Mouse (Mus musculus) neural tube, embryonic 14.5 days (tissue): Measurements from ENCODE around the gene Fam214a. TPM values are rescaled to one million over a fixed set of nuclear protein-coding genes. Genes with fewer than 3 reads are reported as not detected.

Source experiments
- ATAC-seq: fragments of 200-750 bp; cut with Nextera tagmentation; 2 replicates; pipeline ENCODE4 v1.8.0; 2017; ENCODE audit warnings: low read depth, mild to moderate bottlenecking, moderate TSS enrichment, moderate library complexity
- H3K27ac ChIP-seq: fragments of 300-500 bp; sonication (generic); 2 replicates; pipeline ENCODE4 v1.5.1; 2014; ENCODE audit warnings: low read depth, mild to moderate bottlenecking, control low read depth, low read length, moderate library complexity, mixed read lengths
- H3K27me3 ChIP-seq: fragments of 300-500 bp; sonication (generic); 2 replicates; pipeline ENCODE4 v1.6.1; 2014; ENCODE audit warnings: low read length; ENCODE audit not compliant: control insufficient read depth, insufficient read depth
- H3K36me3 ChIP-seq: fragments of 300-500 bp; sonication (generic); 2 replicates; pipeline ENCODE4 v1.6.1; 2014; ENCODE audit warnings: low read length, mixed read lengths; ENCODE audit not compliant: control insufficient read depth, insufficient read depth
- H3K4me1 ChIP-seq: fragments of 300-500 bp; sonication (generic); 2 replicates; pipeline ENCODE4 v1.6.1; 2014; ENCODE audit warnings: low read length; ENCODE audit not compliant: control insufficient read depth, insufficient read depth
- H3K4me2 ChIP-seq: fragments of 300-500 bp; sonication (generic); 2 replicates; pipeline ENCODE4 v1.6.1; 2014; ENCODE audit warnings: mild to moderate bottlenecking, low read depth, low read length, control low read depth
- H3K4me3 ChIP-seq: fragments of 300-500 bp; sonication (generic); 2 replicates; pipeline ENCODE4 v1.5.1; 2014; ENCODE audit warnings: low read depth, low read length, control low read depth, mixed read lengths
- H3K9ac ChIP-seq: fragments of 300-500 bp; sonication (generic); replicated peaks from 2 replicates; pipeline ENCODE4 v1.6.1; 2014; ENCODE audit warnings: low read depth, mild to moderate bottlenecking, control low read depth, low read length, mixed read lengths
- H3K9me3 ChIP-seq: fragments of 300-500 bp; sonication (generic); 2 replicates; pipeline ENCODE4 v1.6.1; 2016; ENCODE audit warnings: low read length; ENCODE audit not compliant: control insufficient read depth
- WGBS: fragments of 180-500 bp; shearing (Covaris S2); extraction: QIAGEN DNeasy Blood & Tissue Kit; methylation state at CpG from one replicate; pipeline ENCODE4 v1.1.7; 2014; 5-methylcytosine and 5-hydroxymethylcytosine counted together
- polyA plus RNA-seq: library from polyadenylated mRNA; unstranded; fragments of >200 nt; fragmentation: Nextera tagmentation; extraction: Ambion mirVana; gene quantifications from 2 replicates; pipeline ENCODE4 v1.2.1, GENCODE M21; 2014

Gene Fam214a
- polyA plus RNA-seq, 1 experiment from 2014 or later, result 30.8 TPM

DNA sequence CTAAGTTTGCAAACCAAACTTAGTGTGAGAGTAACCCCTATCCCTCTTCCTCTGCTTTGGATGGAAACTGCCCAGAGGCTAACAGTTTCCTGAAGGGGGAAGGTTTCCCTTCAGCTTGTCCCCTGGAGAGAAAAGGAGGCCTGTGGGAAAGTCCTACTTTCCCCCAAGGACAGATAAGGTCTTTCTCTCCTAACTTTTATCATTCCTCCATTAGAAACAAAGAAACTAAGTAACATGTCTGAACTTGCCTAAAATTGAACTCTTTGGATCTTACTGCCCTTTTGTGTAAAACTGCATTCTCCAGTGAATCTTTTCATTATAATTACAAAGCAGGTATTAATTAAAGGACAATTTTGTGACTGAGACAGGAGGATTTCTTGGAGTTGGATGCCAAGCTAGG, 45.3 kb downstream of the Fam214a start:
- no peak for ATAC-seq
- no peaks in the 10 kb centered on the region for H3K27me3 ChIP-seq
- no peaks in the 10 kb centered on the region for H3K9me3 ChIP-seq
- H3K4me3 ChIP-seq, result no peak overlapping the region
- no peaks in the 10 kb centered on the region for H3K36me3 ChIP-seq
- no peak overlapping the region for H3K27ac ChIP-seq
- H3K4me1 ChIP-seq, result no peaks in the 10 kb centered on the region
- H3K9ac ChIP-seq, result no peak overlapping the region
- H3K4me2 ChIP-seq, result no peak overlapping the region

DNA sequence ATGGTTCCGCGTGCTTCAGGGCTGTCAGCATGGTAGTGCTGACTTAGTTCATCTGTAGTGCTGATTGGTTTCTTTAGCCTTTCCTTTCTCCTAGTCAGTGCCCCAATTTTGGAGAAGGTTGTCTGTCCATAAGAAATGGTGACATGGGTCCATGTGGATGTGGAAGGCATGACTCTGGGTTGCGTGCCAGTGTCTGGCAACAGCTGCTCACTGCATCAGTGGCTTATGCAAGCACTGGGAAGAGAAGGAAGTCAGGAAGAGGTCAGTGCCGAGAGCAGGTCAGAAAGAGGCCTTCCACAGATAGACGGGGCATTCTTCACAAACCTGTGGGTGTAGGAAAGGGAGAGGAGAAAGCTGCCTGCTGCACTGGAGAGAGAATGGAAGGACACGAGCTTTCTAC, 48.3 kb downstream of the Fam214a start:
- WGBS, result 84% methylated on average over 6 of the region's 6 CpGs
- H3K27ac ChIP-seq, result no peak overlapping the region
- no peaks in the 10 kb centered on the region for H3K27me3 ChIP-seq
- no peaks in the 10 kb centered on the region for H3K9me3 ChIP-seq
- no peak overlapping the region for H3K4me3 ChIP-seq
- H3K36me3 ChIP-seq, result peaks cover 3% of the 10 kb centered on the region; the same call in 1 of the 2 replicates
- H3K4me2 ChIP-seq, result no peak overlapping the region
- H3K4me1 ChIP-seq, result no peaks in the 10 kb centered on the region
- no peak overlapping the region for H3K9ac ChIP-seq
- no peak for ATAC-seq

DNA sequence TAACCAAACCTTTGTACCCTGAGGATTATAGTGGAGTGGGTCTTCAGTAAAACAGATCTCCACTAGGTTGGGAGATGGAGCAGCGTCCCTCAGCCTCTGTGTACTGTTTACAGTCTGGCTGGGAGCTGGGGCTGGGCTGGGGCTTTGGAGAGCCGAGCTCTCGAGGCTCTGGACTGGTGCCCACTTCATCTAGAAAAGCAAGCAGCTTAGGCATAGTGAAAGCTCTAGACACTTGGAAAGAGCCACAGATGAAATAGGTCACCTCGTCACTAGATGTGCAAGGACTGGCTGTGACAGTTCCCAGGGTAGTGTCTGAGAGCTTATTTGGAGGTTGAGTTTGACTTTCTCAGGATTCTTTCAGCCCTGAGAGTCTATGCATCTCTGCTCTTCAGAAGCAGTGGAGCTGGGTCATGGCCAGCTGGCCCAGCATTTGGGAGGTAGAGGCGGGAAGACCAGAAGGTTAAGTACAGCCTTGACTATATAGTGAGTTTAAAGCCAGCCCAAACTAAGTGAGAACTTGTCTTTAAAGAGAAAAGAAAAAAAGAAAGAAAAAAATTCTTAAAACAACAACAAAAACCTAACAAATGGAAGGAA, 49.0 kb downstream of the Fam214a start:
- H3K9me3 ChIP-seq, result no peaks in the 10 kb centered on the region
- no peak for ATAC-seq
- no peak overlapping the region for H3K9ac ChIP-seq
- no peak overlapping the region for H3K4me3 ChIP-seq
- no peaks in the 10 kb centered on the region for H3K4me1 ChIP-seq
- H3K36me3 ChIP-seq, result peaks cover 6% of the 10 kb centered on the region; the same call in 1 of the 2 replicates
- H3K27ac ChIP-seq, result no peak overlapping the region
- H3K27me3 ChIP-seq, result no peaks in the 10 kb centered on the region
- WGBS, result 73% methylated on average over 5 of the region's 5 CpGs
- no peak overlapping the region for H3K4me2 ChIP-seq

DNA sequence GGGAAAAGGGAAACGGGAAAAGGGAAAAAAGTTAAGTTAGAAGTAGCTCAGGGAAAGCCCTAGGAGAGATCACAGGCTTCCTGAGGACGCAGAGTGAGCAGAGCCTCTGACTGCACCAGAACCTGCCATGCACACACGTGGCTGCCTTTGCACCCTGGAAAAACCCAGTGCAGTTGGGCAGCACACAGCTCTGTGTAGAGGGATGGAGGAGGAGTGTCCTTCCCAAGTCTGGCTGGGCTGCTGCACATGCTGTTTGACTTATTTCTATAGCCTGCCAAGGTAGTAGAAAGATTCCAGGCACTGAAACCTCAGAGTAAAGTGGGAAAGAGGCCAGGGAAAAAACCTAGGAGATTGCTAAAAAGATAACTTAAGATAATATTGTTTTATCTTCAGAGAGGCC, 49.6 kb downstream of the Fam214a start:
- no peak for ATAC-seq
- WGBS, result 60% methylated on average over 3 of the region's 3 CpGs

DNA sequence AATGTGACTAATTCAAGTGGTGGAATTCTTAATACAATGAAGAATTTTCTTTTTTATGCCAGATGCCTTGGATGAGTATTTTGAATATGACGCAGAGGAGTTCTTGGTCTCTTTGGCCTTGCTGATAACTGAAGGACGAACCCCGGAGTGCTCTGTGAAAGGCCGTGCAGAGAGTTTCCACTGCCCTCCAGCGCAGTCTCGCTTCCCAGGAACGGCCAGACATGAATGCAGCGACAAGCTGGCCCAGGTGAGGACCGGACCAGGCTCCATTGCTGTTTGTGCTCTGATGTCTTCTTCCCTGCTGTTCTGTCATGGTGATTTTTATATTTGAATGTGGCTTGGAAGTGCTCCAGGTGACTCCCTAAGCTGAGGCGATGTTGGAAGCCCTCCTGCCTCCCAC, 51.5 kb downstream of the Fam214a start:
- Histone ChIP-seq H3K4me2 (no peak overlapping the region), H3K36me3 (peaks cover 16% of the 10 kb centered on the region; the same call in 1 of the 2 replicates), H3K9ac (no peak overlapping the region), H3K9me3 (no peaks in the 10 kb centered on the region), H3K4me1 (no peaks in the 10 kb centered on the region), H3K27ac (no peak overlapping the region), H3K4me3 (no peak overlapping the region), H3K27me3 (no peaks in the 10 kb centered on the region)
- ATAC-seq, result no peak
- 89% methylated on average over 10 of the region's 10 CpGs for WGBS

More for the DNA sequence above, 49.6 kb downstream of the Fam214a start:
- Histone ChIP-seq H3K27me3 (no peaks in the 10 kb centered on the region), H3K27ac (no peak overlapping the region), H3K4me2 (no peak overlapping the region), H3K4me1 (no peaks in the 10 kb centered on the region), H3K36me3 (peaks cover 9% of the 10 kb centered on the region; the same call in 1 of the 2 replicates), H3K4me3 (no peak overlapping the region), H3K9me3 (no peaks in the 10 kb centered on the region), H3K9ac (no peak overlapping the region)

DNA sequence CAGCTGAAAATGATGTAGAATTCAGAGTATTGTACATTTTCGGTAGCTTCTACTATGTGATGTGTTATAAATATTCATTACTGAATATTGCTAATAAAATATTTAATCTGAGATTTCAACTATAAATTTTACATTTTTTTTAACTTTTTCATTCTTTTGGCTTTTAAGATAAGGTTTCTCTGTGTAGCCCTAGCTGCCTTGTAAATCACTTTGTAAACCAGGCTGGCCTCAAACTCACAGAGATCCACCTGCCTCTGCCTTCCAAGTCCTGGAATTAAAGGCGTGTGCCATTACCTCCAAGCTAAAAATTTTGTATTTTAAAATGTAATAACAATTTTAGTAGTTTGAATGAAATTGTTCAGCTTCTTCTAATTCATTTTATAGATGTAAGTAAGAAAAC, 63.9 kb downstream of the Fam214a start:
- Histone ChIP-seq H3K4me3 (no peak overlapping the region), H3K9me3 (no peaks in the 10 kb centered on the region), H3K9ac (no peak overlapping the region), H3K27ac (no peak overlapping the region), H3K36me3 (peaks cover 47% of the 10 kb centered on the region), H3K4me2 (no peak overlapping the region), H3K27me3 (no peaks in the 10 kb centered on the region), H3K4me1 (no peaks in the 10 kb centered on the region)
- ATAC-seq, result no peak
- 96% methylated on average over 2 of the region's 2 CpGs for WGBS

DNA sequence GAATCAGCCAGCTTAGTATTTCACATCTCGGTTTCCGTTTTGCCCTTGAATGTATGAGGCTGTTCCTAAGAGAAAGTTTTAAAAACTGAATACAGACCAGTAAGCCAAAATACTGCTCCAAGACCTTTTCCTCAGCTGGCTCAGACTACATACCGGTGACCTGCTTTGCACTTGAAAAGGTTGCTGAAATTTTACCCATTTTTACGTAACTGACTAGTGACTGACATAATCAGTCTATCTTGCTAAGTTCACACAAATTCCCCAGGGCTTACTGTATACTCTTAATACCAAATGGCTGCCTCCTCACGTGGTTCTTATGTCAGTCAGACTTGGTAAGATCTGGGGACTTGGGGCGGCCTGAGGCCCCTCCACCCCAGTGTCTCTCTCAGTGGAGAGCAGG, 66.5 kb downstream of the Fam214a start:
- WGBS, result 96% methylated on average over 6 of the region's 6 CpGs
- Histone ChIP-seq H3K4me1 (no peaks in the 10 kb centered on the region), H3K4me3 (no peak overlapping the region), H3K27me3 (no peaks in the 10 kb centered on the region), H3K9me3 (no peaks in the 10 kb centered on the region), H3K9ac (no peak overlapping the region), H3K36me3 (peaks cover 35% of the 10 kb centered on the region), H3K4me2 (no peak overlapping the region), H3K27ac (no peak overlapping the region)
- no peak for ATAC-seq

DNA sequence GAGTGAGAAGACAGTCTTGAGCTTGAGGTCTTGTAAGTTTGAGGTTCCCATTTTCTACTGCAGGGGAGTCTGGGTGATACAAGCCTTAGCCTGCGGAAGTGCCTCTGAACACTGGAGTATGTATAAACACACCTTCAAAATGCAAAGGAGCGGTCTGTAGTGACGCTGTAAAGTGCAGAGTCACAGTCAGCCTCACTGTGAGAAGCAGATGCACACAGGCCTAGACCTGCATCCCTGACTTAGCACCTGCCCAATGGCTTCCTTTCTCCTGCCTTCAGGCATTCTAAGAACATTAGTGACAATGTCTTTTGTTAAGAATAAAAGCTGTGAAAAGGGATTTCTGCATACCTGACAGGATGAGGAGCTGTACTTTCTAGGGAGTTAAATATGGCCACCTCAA, 66.9 kb downstream of the Fam214a start:
- peaks cover 35% of the 10 kb centered on the region for H3K36me3 ChIP-seq
- no peak overlapping the region for H3K27ac ChIP-seq
- no peaks in the 10 kb centered on the region for H3K9me3 ChIP-seq
- 88% methylated on average over 3 of the region's 3 CpGs for WGBS
- H3K4me2 ChIP-seq, result no peak overlapping the region
- H3K9ac ChIP-seq, result no peak overlapping the region
- no peaks in the 10 kb centered on the region for H3K27me3 ChIP-seq
- no peak for ATAC-seq
- H3K4me1 ChIP-seq, result no peaks in the 10 kb centered on the region
- H3K4me3 ChIP-seq, result no peak overlapping the region

- no peak for ATAC-seq
- WGBS, result 84% methylated on average over 4 of the region's 4 CpGs
- peaks cover 29% of the 10 kb centered on the region for H3K36me3 ChIP-seq
These were observed 67.9 kb downstream of the Fam214a start for GRCm38 (mm10) chr9:75020561-75020960.

More at GRCm38 (mm10) chr9:75020561-75020960, 67.9 kb downstream of the Fam214a start:
- Histone ChIP-seq H3K27me3 (no peaks in the 10 kb centered on the region), H3K9ac (no peak overlapping the region), H3K27ac (no peak overlapping the region), H3K4me2 (no peak overlapping the region), H3K9me3 (no peaks in the 10 kb centered on the region), H3K4me1 (no peaks in the 10 kb centered on the region), H3K4me3 (no peak overlapping the region)
